Mouse (Mus musculus) C2C12 (cell line): ENCODE data around the gene Gm28042.

ENCODE experiments used
- CEBPB ChIP-seq: IDR thresholded peaks from one replicate; pipeline ENCODE4 v1.6.1; 2011; ENCODE audit warnings: low read depth, mild to moderate bottlenecking, control low read depth, moderate library complexity
- CTCF ChIP-seq: IDR thresholded peaks from one replicate; pipeline ENCODE4 v1.5.1; 2011; ENCODE audit not compliant: control insufficient read depth, insufficient read depth, insufficient read length
- MYOG ChIP-seq: IDR thresholded peaks from one replicate; pipeline ENCODE4 v1.6.1; 2011; ENCODE audit not compliant: control insufficient read depth, insufficient read length; ENCODE audit errors: extremely low read depth

DNA sequence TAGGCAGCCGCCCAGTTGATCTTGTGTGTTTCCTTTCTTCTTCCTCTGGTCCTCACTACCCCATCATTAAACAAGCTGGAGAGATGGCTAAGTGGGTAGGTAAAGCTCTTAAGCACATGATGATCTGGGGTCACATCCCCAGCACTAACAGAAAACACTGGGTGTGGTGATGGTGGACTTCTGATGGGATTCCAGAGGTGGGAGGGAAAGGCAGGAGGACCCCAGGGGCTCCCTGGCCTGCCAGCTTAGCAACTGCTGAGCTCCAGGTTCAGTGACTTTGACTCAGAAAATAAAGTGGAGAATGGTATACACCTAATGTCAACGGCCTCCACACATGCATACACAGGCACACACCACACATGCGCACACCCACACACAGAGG lies 648 bp downstream of the Gm28042 start:
- no peak for TF ChIP-seq CTCF
- no peak for TF ChIP-seq CEBPB
- TF ChIP-seq MYOG: no peak
